Mouse (Mus musculus) CH12.LX (cell line): ENCODE results near the gene Pdcd4. TPM values are rescaled to one million over a fixed set of nuclear protein-coding genes. Genes with fewer than 3 reads are reported as not detected.

Source experiments
- DNase-seq: peaks from one replicate; pipeline ENCODE4 v3.0.0-alpha.2; 2013; ENCODE audit errors: extremely low read depth
- H3K27ac ChIP-seq: 2 replicates; pipeline ENCODE4 v1.5.1; 2012; ENCODE audit warnings: low read depth, mild to moderate bottlenecking, control low read depth, moderate library complexity; ENCODE audit not compliant: insufficient read depth
- H3K27me3 ChIP-seq: replicated peaks from 2 replicates; pipeline ENCODE3; 2012; ENCODE audit warnings: inconsistent platforms
- H3K36me3 ChIP-seq, 2 experiments: replicated peaks in 1 of 2; 2 replicates each; pipeline versions ENCODE3 to v1.6.1; 2012; ENCODE audit warnings: inconsistent platforms in 1 of 2, low read length in 1 of 2, mild to moderate bottlenecking in 1 of 2, mixed read lengths in 1 of 2, moderate library complexity in 1 of 2; ENCODE audit not compliant: control insufficient read depth in 1 of 2, insufficient read depth in 1 of 2
- H3K4me1 ChIP-seq, 2 experiments: 2 replicates each; pipeline ENCODE4 v1.6.1; 2012; ENCODE audit warnings: inconsistent platforms in 1 of 2, moderate library complexity in 1 of 2; ENCODE audit not compliant: insufficient read depth in 2 of 2, control insufficient read depth in 1 of 2
- H3K4me2 ChIP-seq: 2 replicates; pipeline ENCODE4 v1.6.1; 2012; ENCODE audit warnings: low read depth, mild to moderate bottlenecking, control low read depth; ENCODE audit not compliant: poor library complexity, insufficient read depth, severe bottlenecking
- H3K4me3 ChIP-seq, 3 experiments: fragments of 150-350 bp in 1 of 3; sonication (generic) in 1 of 3; replicated peaks in 1 of 3; 2 replicates each; pipeline versions ENCODE3 to v1.5.1; 2011 to 2012; ENCODE audit warnings: low read depth in 2 of 3, low read length in 2 of 3, mild to moderate bottlenecking in 2 of 3, moderate library complexity in 2 of 3, control low read depth in 1 of 3, improper control_type of control experiment in 1 of 3, inconsistent platforms in 1 of 3, mixed read lengths in 1 of 3; ENCODE audit not compliant: poor library complexity in 1 of 3
- H3K79me2 ChIP-seq: replicated peaks from 2 replicates; pipeline ENCODE4 v1.6.1; 2012; ENCODE audit warnings: mild to moderate bottlenecking, moderate library complexity; ENCODE audit not compliant: control insufficient read depth, poor library complexity, insufficient read depth, severe bottlenecking; ENCODE audit errors: extremely low read depth
- H3K9ac ChIP-seq: 2 replicates; pipeline ENCODE4 v1.6.1; 2012; ENCODE audit warnings: low read depth, mild to moderate bottlenecking, control low read depth, moderate library complexity; ENCODE audit not compliant: insufficient read depth
- H3K9me3 ChIP-seq: replicated peaks from 2 replicates; pipeline ENCODE3; 2012; ENCODE audit warnings: low read length, inconsistent platforms, mixed read lengths
- BHLHE40 ChIP-seq: IDR thresholded peaks from 2 replicates; pipeline ENCODE4 v1.6.1; 2011; ENCODE audit warnings: mild to moderate bottlenecking, low read depth, low read length, improper control_type of control experiment
- CHD1 ChIP-seq: IDR thresholded peaks from 2 replicates; pipeline ENCODE4 v1.6.1; 2012; ENCODE audit warnings: low read depth, low read length, improper control_type of control experiment, inconsistent platforms
- E2F4 ChIP-seq: IDR thresholded peaks from 2 replicates; pipeline ENCODE4 v1.6.1; 2011; ENCODE audit warnings: low read depth, low read length, improper control_type of control experiment; ENCODE audit not compliant: insufficient replicate concordance
- ELF1 ChIP-seq: IDR thresholded peaks from 2 replicates; pipeline ENCODE4 v1.6.1; 2014; ENCODE audit warnings: low read depth, mild to moderate bottlenecking, inconsistent platforms, low read length, improper control_type of control experiment
- EP300 ChIP-seq: IDR thresholded peaks from 2 replicates; pipeline ENCODE4 v1.6.1; 2011; ENCODE audit warnings: low read length, improper control_type of control experiment
- ETS1 ChIP-seq: conservative IDR thresholded peaks from 2 replicates; pipeline ENCODE4 v1.6.1; 2012; ENCODE audit warnings: low read depth, mild to moderate bottlenecking, inconsistent platforms, low read length, improper control_type of control experiment, moderate library complexity
- GABPA ChIP-seq: IDR thresholded peaks from 2 replicates; pipeline ENCODE4 v1.6.1; 2012; ENCODE audit warnings: low read depth, low read length, improper control_type of control experiment, inconsistent platforms; ENCODE audit not compliant: insufficient replicate concordance
- HCFC1 ChIP-seq: IDR thresholded peaks from 2 replicates; pipeline ENCODE4 v1.6.1; 2012; ENCODE audit warnings: low read depth, mild to moderate bottlenecking, inconsistent platforms, low read length, improper control_type of control experiment
- IRF4 ChIP-seq: IDR thresholded peaks from 2 replicates; pipeline ENCODE4 v1.6.1; 2014; ENCODE audit warnings: low read depth, mild to moderate bottlenecking, inconsistent platforms, low read length, improper control_type of control experiment
- JUN ChIP-seq: IDR thresholded peaks from 2 replicates; pipeline ENCODE4 v1.6.1; 2011; ENCODE audit warnings: low read depth, mild to moderate bottlenecking, low read length, improper control_type of control experiment, moderate library complexity; ENCODE audit not compliant: insufficient read depth
- JUND ChIP-seq: conservative IDR thresholded peaks from 2 replicates; pipeline ENCODE4 v1.6.1; 2011; ENCODE audit warnings: low read depth, low read length, improper control_type of control experiment
- KAT2A ChIP-seq: IDR thresholded peaks from 2 replicates; pipeline ENCODE4 v1.6.1; 2012; ENCODE audit warnings: low read length, improper control_type of control experiment, inconsistent platforms; ENCODE audit not compliant: insufficient replicate concordance
- MAFK ChIP-seq: IDR thresholded peaks from 2 replicates; pipeline ENCODE4 v1.6.1; 2011; ENCODE audit warnings: low read length, improper control_type of control experiment; ENCODE audit not compliant: insufficient replicate concordance
- MAX ChIP-seq: IDR thresholded peaks from 2 replicates; pipeline ENCODE4 v1.6.1; 2011; ENCODE audit warnings: low read length, improper control_type of control experiment
- MXI1 ChIP-seq: IDR thresholded peaks from 2 replicates; pipeline ENCODE4 v1.6.1; 2011; ENCODE audit warnings: mild to moderate bottlenecking, low read depth, low read length, improper control_type of control experiment
- MYC ChIP-seq: IDR thresholded peaks from 2 replicates; pipeline ENCODE4 v1.6.1; 2011; ENCODE audit warnings: low read depth, mild to moderate bottlenecking, improper control_type of control experiment, low read length
- NELFE ChIP-seq: IDR thresholded peaks from 2 replicates; pipeline ENCODE4 v1.6.1; 2011; ENCODE audit warnings: low read depth, low read length, improper control_type of control experiment
- NRF1 ChIP-seq: IDR thresholded peaks from 2 replicates; pipeline ENCODE4 v1.6.1; 2014; ENCODE audit warnings: low read depth, mild to moderate bottlenecking, inconsistent platforms, low read length, improper control_type of control experiment, moderate library complexity
- PAX5 ChIP-seq: IDR thresholded peaks from 2 replicates; pipeline ENCODE4 v1.6.1; 2012; ENCODE audit warnings: low read length, inconsistent platforms, mixed read lengths
- POLR2AphosphoS2 ChIP-seq: IDR thresholded peaks from 2 replicates; pipeline ENCODE4 v1.6.1; 2011; ENCODE audit warnings: low read depth, low read length, improper control_type of control experiment
- RAD21 ChIP-seq: IDR thresholded peaks from 2 replicates; pipeline ENCODE4 v1.6.1; 2011; ENCODE audit warnings: low read depth, mild to moderate bottlenecking, low read length, improper control_type of control experiment, moderate library complexity
- RCOR1 ChIP-seq: conservative IDR thresholded peaks from 2 replicates; pipeline ENCODE4 v1.6.1; 2012; ENCODE audit warnings: low read depth, mild to moderate bottlenecking, inconsistent platforms, low read length, improper control_type of control experiment
- SIN3A ChIP-seq: IDR thresholded peaks from 2 replicates; pipeline ENCODE4 v1.6.1; 2012; ENCODE audit warnings: low read length, improper control_type of control experiment, inconsistent platforms
- USF1 ChIP-seq: IDR thresholded peaks from 2 replicates; pipeline ENCODE4 v1.6.1; 2014; ENCODE audit warnings: low read depth, mild to moderate bottlenecking, inconsistent platforms, low read length, improper control_type of control experiment
- USF2 ChIP-seq: conservative IDR thresholded peaks from 2 replicates; pipeline ENCODE4 v1.6.1; 2011; ENCODE audit warnings: low read depth, low read length, improper control_type of control experiment
- ZMIZ1 ChIP-seq: IDR thresholded peaks from 2 replicates; pipeline ENCODE4 v1.6.1; 2012; ENCODE audit warnings: low read depth, mild to moderate bottlenecking, inconsistent platforms, low read length, improper control_type of control experiment
- ZNF384 ChIP-seq: IDR thresholded peaks from 2 replicates; pipeline ENCODE4 v1.6.1; 2012; ENCODE audit warnings: low read depth, low read length, improper control_type of control experiment, inconsistent platforms
- dilution Hi-C: fragments of 300-500 bp; cut with MboI; formaldehyde crosslinking; loops from 2 replicates; pipeline ENCODE4 v1.14.3; 2020; ENCODE audit warnings: low sequenced_read_pairs; ENCODE audit not compliant: extremely low pct_unique_long_range_greater_than_20kb, extremely low pct_ligation_motif_present
- in situ Hi-C: fragments of 300-500 bp; cut with MboI; formaldehyde crosslinking; loops from 3 replicates; pipeline ENCODE4 v1.14.3; 2019; ENCODE audit warnings: low sequenced_read_pairs, low pct_ligation_motif_present, low pct_unique_long_range_greater_than_20kb, mixed read lengths
- polyA plus RNA-seq: library from polyadenylated mRNA; unstranded; fragments of >175 nt; gene quantifications from 2 replicates; pipeline ENCODE4 v1.2.1, GENCODE M21; 2012; ENCODE audit warnings: low read depth; ENCODE audit not compliant: insufficient read length
- total RNA-seq, 2 experiments: library from RNA; depleted of rRNA; stranded (reverse); fragments of 300-350 nt in 1 of 2; fragments of >200 nt in 1 of 2; gene quantifications; 2 replicates each; pipeline ENCODE4 v1.2.3; 2012 to 2014

The Pdcd4 gene
- total and polyA plus RNA-seq, 3 experiments: 24.4 to 39.0 (median 26.3) TPM

DNA sequence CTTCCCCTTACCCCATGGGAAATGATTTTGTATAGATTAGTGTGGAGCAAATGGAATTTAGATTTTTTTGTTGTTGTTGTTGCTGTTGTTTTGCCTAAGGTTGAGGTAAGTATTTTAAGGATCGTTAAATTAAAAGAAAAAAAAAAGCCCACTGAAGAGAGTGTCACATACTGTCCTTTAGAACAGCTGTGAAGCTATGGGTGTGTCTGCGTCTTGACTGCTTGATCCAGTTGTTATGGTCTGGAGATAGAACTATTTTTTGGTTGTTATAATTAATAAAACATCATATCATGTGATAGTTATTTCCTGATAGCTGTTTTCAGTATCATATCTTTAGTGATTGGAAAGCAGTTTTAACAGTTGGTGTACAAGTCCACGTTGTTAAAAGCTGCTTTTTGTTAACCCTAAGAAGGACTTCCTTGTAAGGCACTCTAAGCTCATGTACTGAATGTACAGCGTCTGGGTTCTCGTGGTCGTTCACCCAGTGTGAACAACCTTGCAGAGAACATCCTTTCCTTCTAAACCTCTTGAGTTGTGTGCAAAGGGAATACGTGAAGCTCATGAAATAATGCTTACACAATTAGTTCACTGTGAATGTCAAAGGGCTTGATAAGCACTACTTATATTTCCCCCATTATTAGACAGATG is 12.9 kb downstream of the Pdcd4 start:
- Histone ChIP-seq H3K9me3 (no peaks in the 10 kb centered on the region), H3K36me3 (peaks cover 8 to 15% of the 10 kb centered on the region in 2 experiments), H3K9ac (peak overlapping the region; percentile 86; the same call in 1 of the 2 replicates), H3K4me1 (peaks cover 16 to 52% of the 10 kb centered on the region in 2 experiments), H3K27me3 (no peaks in the 10 kb centered on the region), H3K79me2 (peaks cover 18% of the 10 kb centered on the region; the same call in 1 of the 2 replicates), H3K27ac (no peak overlapping the region), H3K4me2 (peak overlapping the region; percentile 93), H3K4me3 (peak overlapping the region; percentile 52 to 97 (median 93))
- in situ Hi-C loops: loop anchor here (5.0 kb wide), 1 partner anchor 58 kb away; no protein-coding TSS in a partner anchor
- DNase-seq: no peak
- TF ChIP-seq RAD21: no peak
- TF ChIP-seq E2F4: no peak
- no peak for TF ChIP-seq EP300
- no peak for TF ChIP-seq ETS1
- no peak for TF ChIP-seq JUN
- no peak for TF ChIP-seq ZMIZ1
- TF ChIP-seq ZNF384: no peak
- no peak for TF ChIP-seq PAX5
- TF ChIP-seq GABPA: no peak
- no peak for TF ChIP-seq JUND
- dilution Hi-C loops: no loop called here

DNA sequence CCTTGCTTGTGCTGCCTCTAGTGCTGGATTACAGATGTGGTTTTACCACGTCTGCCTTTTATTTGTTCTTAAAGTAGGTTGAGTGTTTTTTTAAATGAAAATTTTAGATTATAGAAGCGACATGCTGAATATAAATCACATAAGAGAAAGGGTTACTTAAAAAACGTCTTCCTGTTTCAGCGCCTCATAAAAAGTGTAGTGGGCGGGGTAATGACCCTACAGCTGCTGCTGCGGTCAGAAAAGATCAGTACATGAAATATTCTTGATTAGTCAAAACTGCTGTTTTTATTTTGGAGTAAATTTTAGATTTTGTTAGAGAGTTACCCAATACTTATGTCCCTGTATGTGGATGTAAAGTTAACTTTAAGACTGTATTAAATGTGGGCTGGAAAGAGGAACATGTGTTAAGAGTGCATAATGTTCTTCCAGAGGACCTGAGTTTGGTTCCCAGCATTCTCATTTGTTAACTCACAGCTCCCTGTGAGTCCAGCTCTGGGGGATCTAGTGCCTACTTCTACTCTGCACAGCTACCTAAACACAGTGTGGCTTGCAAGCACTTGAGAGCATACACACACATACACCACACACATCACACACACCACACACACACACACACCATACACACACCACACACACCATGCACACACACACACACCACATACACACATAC is 14.1 kb downstream of the Pdcd4 start:
- H3K4me1 ChIP-seq: peaks cover 13 to 39% of the 10 kb centered on the region in 2 experiments
- H3K9ac ChIP-seq: peak overlapping the region; percentile 86; the same call in 1 of the 2 replicates
- TF ChIP-seq BHLHE40: 0 out of 2 replicates have a peak, but pooled peaks have one; percentile 4
- TF ChIP-seq MYC: no peak
- TF ChIP-seq GABPA: no peak
- TF ChIP-seq RCOR1: no peak
- TF ChIP-seq NRF1: no peak
- no peak for TF ChIP-seq KAT2A
- TF ChIP-seq HCFC1: no peak
- no peak for TF ChIP-seq USF1
- TF ChIP-seq CHD1: 0 out of 2 replicates have a peak, but pooled peaks have one; percentile 68
- TF ChIP-seq JUN: no peak
- 0 out of 2 replicates have a peak, but pooled peaks have one; percentile 21 for TF ChIP-seq MAX
- TF ChIP-seq USF2: no peak
- TF ChIP-seq POLR2AphosphoS2: no peak
- peak; percentile 84 for TF ChIP-seq SIN3A
- no peak for TF ChIP-seq ZMIZ1
- TF ChIP-seq EP300: peak; percentile 44; the same call in 1 of the 2 replicates
- TF ChIP-seq MAFK: 0 out of 2 replicates have a peak, but pooled peaks have one; percentile 8
- peak; percentile 50 for TF ChIP-seq MXI1
- TF ChIP-seq ELF1: peak; percentile 35; the same call in 1 of the 2 replicates
- TF ChIP-seq PAX5: no peak
- no peak; the same call in 1 of the 2 replicates for TF ChIP-seq IRF4
- TF ChIP-seq ZNF384: 0 out of 2 replicates have a peak, but pooled peaks have one; percentile 55
- no peak for TF ChIP-seq NELFE
- TF ChIP-seq JUND: no peak

More for the DNA sequence above, 14.1 kb downstream of the Pdcd4 start:
- no peak for DNase-seq
- dilution Hi-C loops: no loop called here
- Histone ChIP-seq H3K4me2 (peak overlapping the region; percentile 93; the same call in 1 of the 2 replicates), H3K9me3 (no peaks in the 10 kb centered on the region), H3K4me3 (peak overlapping the region in 2 of 3 experiments; percentile 50 to 52), H3K27me3 (no peaks in the 10 kb centered on the region), H3K27ac (0 out of 2 replicates have a peak overlapping the region, but pooled peaks have one; percentile 25), H3K36me3 (peaks cover 8 to 15% of the 10 kb centered on the region in 2 experiments), H3K79me2 (peaks cover 18% of the 10 kb centered on the region; the same call in 1 of the 2 replicates)
- in situ Hi-C loops: loop anchor here (5.0 kb wide), 1 partner anchor 59 kb away; no protein-coding TSS in a partner anchor
